Mouse (Mus musculus) hindbrain, postnatal 0 days (tissue): ENCODE data around the gene Arhgap45. TPM values are rescaled to one million over a fixed set of nuclear protein-coding genes. Genes with fewer than 3 reads are reported as not detected.

Source experiments
- ATAC-seq: fragments of 200-750 bp; cut with Nextera tagmentation; 2 replicates; pipeline ENCODE4 v1.8.0; 2017; ENCODE audit warnings: mild to moderate bottlenecking, moderate TSS enrichment, moderate library complexity
- DNase-seq: peaks from one replicate; pipeline ENCODE4 v3.0.0-alpha.2; 2015; ENCODE audit warnings: low spot score
- H3K27ac ChIP-seq: fragments of 300-500 bp; sonication (generic); 2 replicates; pipeline ENCODE4 v1.5.1; 2014; ENCODE audit warnings: mild to moderate bottlenecking
- H3K27me3 ChIP-seq: fragments of 300-500 bp; sonication (generic); 2 replicates; pipeline ENCODE4 v1.6.1; 2014; ENCODE audit warnings: low read length, mixed read lengths; ENCODE audit not compliant: insufficient read depth
- H3K36me3 ChIP-seq: fragments of 300-500 bp; sonication (generic); 2 replicates; pipeline ENCODE4 v1.6.1; 2014; ENCODE audit warnings: low read length, mixed read lengths; ENCODE audit not compliant: insufficient read depth
- H3K4me1 ChIP-seq: fragments of 300-500 bp; sonication (generic); 2 replicates; pipeline ENCODE4 v1.6.1; 2014; ENCODE audit warnings: antibody characterized with exemption, low read length, mixed read lengths; ENCODE audit not compliant: insufficient read depth
- H3K4me2 ChIP-seq: fragments of 300-500 bp; sonication (generic); 2 replicates; pipeline ENCODE4 v1.6.1; 2014; ENCODE audit warnings: low read depth, mild to moderate bottlenecking, low read length, moderate library complexity, mixed read lengths
- H3K4me3 ChIP-seq: fragments of 300-500 bp; sonication (generic); 2 replicates; pipeline ENCODE4 v1.5.1; 2014; ENCODE audit warnings: low read length
- H3K9ac ChIP-seq: fragments of 300-500 bp; sonication (generic); replicated peaks from 2 replicates; pipeline ENCODE4 v1.6.1; 2014; ENCODE audit warnings: mild to moderate bottlenecking, low read length, moderate library complexity, mixed read lengths
- H3K9me3 ChIP-seq: fragments of 300-500 bp; sonication (generic); 2 replicates; pipeline ENCODE4 v1.6.1; 2016; ENCODE audit warnings: low read length, mixed read lengths
- CTCF ChIP-seq: IDR thresholded peaks from 2 replicates; pipeline ENCODE4 v1.5.1; 2016; ENCODE audit warnings: antibody characterized with exemption, control low read depth, low read depth
- WGBS: fragments of 180-500 bp; shearing (Covaris S2); extraction: QIAGEN DNeasy Blood & Tissue Kit; methylation state at CpG from one replicate; pipeline ENCODE4 v1.1.7; 2014; 5-methylcytosine and 5-hydroxymethylcytosine counted together
- polyA plus RNA-seq: library from polyadenylated mRNA; unstranded; fragments of >200 nt; fragmentation: Nextera tagmentation; extraction: Ambion mirVana; gene quantifications from 2 replicates; pipeline ENCODE4 v1.2.1, GENCODE M21; 2015
- total RNA-seq: library from RNA; depleted of rRNA; stranded (reverse); fragments of >200 nt; gene quantifications from 2 replicates; pipeline ENCODE4 v1.2.3, GENCODE M21; 2014

Gene Arhgap45
- total and polyA plus RNA-seq, 2 experiments from 2014 or later: 1.7 to 3.3 TPM

DNA sequence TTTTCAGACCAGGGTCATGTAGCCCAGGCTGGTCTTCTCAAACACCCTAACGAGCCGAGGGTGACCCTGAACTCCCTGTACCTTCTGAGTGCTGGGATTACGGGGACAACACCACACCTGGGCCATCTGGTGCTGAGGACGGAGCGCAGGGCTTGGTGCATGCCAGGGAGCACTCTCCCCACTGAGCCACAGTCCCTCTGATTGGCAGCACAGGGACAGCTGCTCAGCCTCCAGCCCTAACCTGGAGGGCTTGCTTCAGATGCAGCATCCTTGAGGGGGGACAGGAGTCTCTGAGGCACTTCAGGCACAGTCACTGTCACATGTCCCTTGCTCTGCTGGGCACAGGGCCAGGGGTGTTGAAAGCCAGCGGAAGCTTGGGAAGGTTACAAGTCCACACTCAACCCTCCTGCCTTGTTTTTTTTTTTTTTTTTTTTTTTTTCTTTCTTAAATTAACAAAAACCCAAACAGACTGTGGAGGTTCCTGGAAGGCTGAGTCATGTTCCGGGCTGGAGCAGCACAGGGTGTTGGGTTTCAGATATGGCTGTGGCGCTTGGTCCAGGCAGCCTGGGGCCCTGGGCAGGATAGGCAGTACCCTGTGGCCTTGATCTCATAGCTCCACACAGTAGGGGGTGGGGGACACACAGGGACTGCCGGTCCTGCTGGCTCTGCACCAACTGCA, 54.5 kb downstream of the Arhgap45 start:
- peak overlapping the region; percentile 52; the same call in 1 of the 2 replicates for H3K27ac ChIP-seq
- H3K9ac ChIP-seq: no peak overlapping the region
- 53% methylated on average over 9 of the region's 9 CpGs for WGBS
- DNase-seq (peak; percentile 59), ATAC-seq (peak; percentile 49; the same call in 1 of the 2 replicates)
- TF ChIP-seq CTCF: no peak
- H3K27me3 ChIP-seq: no peaks in the 10 kb centered on the region
- no peak overlapping the region for H3K4me2 ChIP-seq
- H3K4me1 ChIP-seq: no peaks in the 10 kb centered on the region; the same call in 1 of the 2 replicates
- no peaks in the 10 kb centered on the region for H3K36me3 ChIP-seq
- no peaks in the 10 kb centered on the region for H3K9me3 ChIP-seq
- H3K4me3 ChIP-seq: no peak overlapping the region

DNA sequence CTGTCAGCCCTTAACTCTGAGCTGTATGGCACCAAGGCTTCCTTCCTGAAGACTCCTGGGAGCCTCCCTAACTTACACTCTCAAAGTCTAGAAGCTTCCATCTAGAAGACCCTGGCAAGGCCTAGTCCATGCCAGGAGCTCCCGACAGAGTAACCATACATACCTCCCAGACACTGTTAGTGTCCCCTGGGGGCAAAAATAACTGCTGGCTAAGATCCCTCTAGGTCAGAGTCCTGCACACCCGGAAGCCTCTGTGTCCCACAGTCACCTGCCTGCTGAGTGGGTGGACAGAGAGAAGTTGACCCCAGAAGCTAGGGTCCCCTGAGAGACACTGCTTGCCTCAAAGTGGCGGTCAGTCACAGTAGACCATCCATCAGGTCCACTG, 55.1 kb downstream of the Arhgap45 start:
- H3K27ac ChIP-seq: peak overlapping the region; percentile 51; the same call in 1 of the 2 replicates
- H3K9ac ChIP-seq: no peak overlapping the region
- DNase-seq: no peak

DNA sequence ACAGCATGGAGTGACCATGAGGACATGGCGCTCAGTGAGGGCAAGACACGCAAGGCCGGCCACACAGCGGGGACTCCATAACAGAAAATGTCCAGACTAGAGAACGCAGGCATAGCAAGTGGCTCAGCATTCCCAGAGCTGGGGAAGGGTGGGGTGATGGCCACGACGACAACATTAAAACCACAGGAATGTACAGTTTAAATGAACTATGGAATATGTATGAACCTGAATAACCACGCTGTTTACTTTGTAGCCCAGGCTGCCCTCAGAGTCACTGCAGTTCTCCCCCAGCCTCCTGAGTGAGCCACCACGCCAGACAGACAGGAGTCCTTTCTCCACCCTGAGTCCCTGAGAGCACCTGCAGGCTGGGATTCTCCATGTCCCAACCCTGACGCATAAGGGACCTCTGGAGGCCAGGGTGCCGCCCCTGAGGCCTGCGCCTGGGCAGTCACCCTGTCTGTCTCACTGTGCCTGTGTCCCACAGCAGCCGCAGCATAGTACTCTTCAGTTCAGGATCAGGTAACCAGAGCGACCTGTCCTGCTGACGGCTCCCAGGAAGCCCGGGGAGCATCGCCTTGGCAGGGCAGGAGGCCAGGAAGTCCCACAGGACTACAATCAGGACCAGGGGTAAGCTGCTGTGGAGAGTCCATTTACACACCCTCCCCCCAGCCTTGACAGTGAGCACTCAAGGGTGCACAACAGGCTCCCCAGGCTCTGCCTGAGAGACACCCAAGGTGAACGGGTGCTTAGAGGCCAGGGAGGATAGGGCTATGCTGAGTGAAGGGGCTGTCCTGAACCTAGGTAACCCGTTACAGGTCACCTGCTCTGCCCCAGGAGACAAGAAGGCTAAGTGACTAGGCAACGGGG, 56.4 kb downstream of the Arhgap45 start:
- TF ChIP-seq CTCF: no peak
- no peaks in the 10 kb centered on the region; the same call in 1 of the 2 replicates for H3K4me1 ChIP-seq
- H3K4me3 ChIP-seq: no peak overlapping the region
- H3K27me3 ChIP-seq: no peaks in the 10 kb centered on the region
- ATAC-seq (no peak), DNase-seq (no peak)
- no peak overlapping the region for H3K9ac ChIP-seq
- H3K4me2 ChIP-seq: no peak overlapping the region
- WGBS: 82% methylated on average over 20 of the region's 20 CpGs
- no peak overlapping the region for H3K27ac ChIP-seq
- H3K36me3 ChIP-seq: no peaks in the 10 kb centered on the region
- no peaks in the 10 kb centered on the region for H3K9me3 ChIP-seq

More for the DNA sequence above, 55.1 kb downstream of the Arhgap45 start:
- no peak for TF ChIP-seq CTCF
- no peaks in the 10 kb centered on the region for H3K27me3 ChIP-seq
- no peaks in the 10 kb centered on the region; the same call in 1 of the 2 replicates for H3K4me1 ChIP-seq
- WGBS: 83% methylated on average over 3 of the region's 3 CpGs
- ATAC-seq: no peak
- no peak overlapping the region for H3K4me3 ChIP-seq
- no peak overlapping the region for H3K4me2 ChIP-seq
- no peaks in the 10 kb centered on the region for H3K9me3 ChIP-seq
- H3K36me3 ChIP-seq: no peaks in the 10 kb centered on the region

DNA sequence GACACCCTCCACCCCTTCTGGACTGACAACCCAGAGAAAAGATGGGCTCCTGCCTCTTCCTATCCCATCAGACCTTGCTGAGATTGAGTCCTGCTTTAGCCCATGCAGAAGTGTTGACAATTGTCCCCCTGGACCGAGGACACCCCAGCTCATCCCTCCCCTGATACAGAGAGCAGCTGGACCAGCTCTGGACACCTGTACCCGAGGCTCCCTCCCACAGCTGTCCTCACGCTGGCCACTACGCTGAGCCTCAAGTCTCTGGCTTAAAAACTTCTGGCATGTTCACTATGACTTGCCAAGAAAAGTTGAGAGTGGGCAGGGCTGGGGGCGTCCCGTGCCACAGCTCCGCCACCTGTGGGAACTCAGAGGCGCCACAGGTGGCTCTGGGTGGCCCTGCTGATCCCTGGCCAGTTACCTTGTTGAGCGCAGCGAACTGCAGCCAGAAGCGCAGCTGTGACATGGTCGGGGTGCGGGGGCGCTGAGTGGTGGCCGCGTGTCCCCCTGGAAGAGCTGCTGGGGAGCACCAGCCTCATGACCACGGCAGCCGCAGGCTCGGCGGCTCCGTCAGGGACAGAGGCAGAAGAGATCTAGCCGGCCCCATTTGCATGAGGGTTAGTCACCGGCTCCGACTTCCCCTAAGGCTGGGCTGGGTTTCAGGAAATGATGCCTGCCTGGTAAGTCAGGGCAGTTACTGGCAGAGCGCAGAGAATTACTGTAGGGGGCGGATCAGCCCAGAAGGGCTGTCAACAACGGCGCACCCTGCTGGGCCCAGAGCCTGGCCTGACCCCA, 58.6 kb downstream of the Arhgap45 start:
- 21% methylated on average over 28 of the region's 28 CpGs for WGBS
- Histone ChIP-seq H3K9me3 (no peaks in the 10 kb centered on the region), H3K27me3 (no peaks in the 10 kb centered on the region), H3K4me1 (no peaks in the 10 kb centered on the region; the same call in 1 of the 2 replicates), H3K9ac (no peak overlapping the region), H3K27ac (no peak overlapping the region; the same call in 1 of the 2 replicates), H3K4me3 (no peak overlapping the region), H3K4me2 (peak overlapping the region; percentile 22), H3K36me3 (peaks cover 7% of the 10 kb centered on the region; the same call in 1 of the 2 replicates)
- peak; percentile 29; the same call in 1 of the 2 replicates for TF ChIP-seq CTCF
- ATAC-seq: peak; percentile 32; the same call in 1 of the 2 replicates
- peak; percentile 44 for DNase-seq

DNA sequence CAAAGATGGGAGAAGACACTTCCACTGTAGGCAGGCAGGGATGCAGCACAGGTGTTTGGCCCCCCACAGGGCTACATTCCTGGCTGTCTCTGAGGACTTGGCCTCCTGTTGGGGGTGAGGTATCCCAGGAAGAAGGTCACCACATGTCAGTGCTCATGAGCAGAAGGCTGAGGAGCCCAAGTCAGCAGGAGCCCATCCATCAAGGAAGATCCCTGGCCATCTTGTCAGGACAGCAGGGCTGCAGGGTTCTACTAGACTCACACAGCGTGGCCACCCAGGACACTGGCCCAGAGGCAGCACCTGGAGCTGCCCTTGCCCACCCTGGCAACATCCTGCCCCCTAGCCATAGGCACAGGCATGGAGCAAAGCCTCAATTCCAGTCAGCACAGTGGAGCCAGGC, 59.5 kb downstream of the Arhgap45 start:
- no peaks in the 10 kb centered on the region; the same call in 1 of the 2 replicates for H3K4me1 ChIP-seq
- peaks cover 13% of the 10 kb centered on the region for H3K36me3 ChIP-seq
- no peak for ATAC-seq
- 0 out of 2 replicates have a peak overlapping the region, but pooled peaks have one; percentile 3 for H3K9ac ChIP-seq
- TF ChIP-seq CTCF: no peak
- DNase-seq: no peak
- 32% methylated on average over 1 of the region's 1 CpGs for WGBS
- no peaks in the 10 kb centered on the region for H3K27me3 ChIP-seq
- H3K4me3 ChIP-seq: no peak overlapping the region
- no peak overlapping the region for H3K4me2 ChIP-seq
- H3K27ac ChIP-seq: peak overlapping the region; percentile 45; the same call in 1 of the 2 replicates
- no peaks in the 10 kb centered on the region for H3K9me3 ChIP-seq

DNA sequence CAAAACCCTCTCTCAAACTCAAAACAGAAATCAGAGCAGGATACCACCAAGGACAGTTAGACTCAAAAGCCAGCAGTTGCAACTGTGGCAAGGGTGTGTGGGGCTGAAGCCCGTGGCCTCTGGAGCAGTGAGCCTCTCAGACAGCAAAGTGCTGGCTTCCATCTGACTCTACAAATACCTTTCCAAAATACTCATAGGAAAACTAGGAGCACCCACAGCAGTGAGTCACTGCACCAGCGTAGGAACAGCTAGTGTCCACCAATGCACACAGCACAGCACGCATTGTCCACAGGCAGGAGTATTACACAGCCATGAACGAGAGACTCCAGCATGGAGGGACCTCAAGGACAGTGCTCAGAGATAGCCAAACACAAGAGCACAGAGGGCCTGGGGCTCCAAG, 59.9 kb downstream of the Arhgap45 start:
- TF ChIP-seq CTCF: no peak
- WGBS: 97% methylated on average over 4 of the region's 4 CpGs
- Histone ChIP-seq H3K4me3 (no peak overlapping the region), H3K27ac (no peak overlapping the region), H3K4me1 (no peaks in the 10 kb centered on the region; the same call in 1 of the 2 replicates), H3K9me3 (no peaks in the 10 kb centered on the region), H3K36me3 (peaks cover 18% of the 10 kb centered on the region), H3K4me2 (no peak overlapping the region), H3K9ac (0 out of 2 replicates have a peak overlapping the region, but pooled peaks have one; percentile 3), H3K27me3 (no peaks in the 10 kb centered on the region)
- DNase-seq (no peak), ATAC-seq (no peak)
